Mouse (Mus musculus) embryonic stem cell, embryonic (primary cell): ENCODE results near the gene Cdhr2.

Experiments used
- CTCF ChIA-PET, 4 experiments: fragments of 300-600 bp in 2 of 4; fragments of 350-600 bp in 2 of 4; sonication (Branson Sonifier 250); formaldehyde crosslinking; loops; one replicate each; lab custom pipeline; 2022; ENCODE audit warnings: inconsistent platforms in 2 of 4; lab: Charles Lee
- POLR2A ChIA-PET, 4 experiments: fragments of 300-600 bp in 2 of 4; fragments of 350-600 bp in 2 of 4; sonication (Branson Sonifier 250); formaldehyde crosslinking; loops; one replicate each; lab custom pipeline; 2022; ENCODE audit warnings: antibody characterized with exemption in 4 of 4, inconsistent platforms in 1 of 4; lab: Charles Lee

The Cdhr2 gene

DNA sequence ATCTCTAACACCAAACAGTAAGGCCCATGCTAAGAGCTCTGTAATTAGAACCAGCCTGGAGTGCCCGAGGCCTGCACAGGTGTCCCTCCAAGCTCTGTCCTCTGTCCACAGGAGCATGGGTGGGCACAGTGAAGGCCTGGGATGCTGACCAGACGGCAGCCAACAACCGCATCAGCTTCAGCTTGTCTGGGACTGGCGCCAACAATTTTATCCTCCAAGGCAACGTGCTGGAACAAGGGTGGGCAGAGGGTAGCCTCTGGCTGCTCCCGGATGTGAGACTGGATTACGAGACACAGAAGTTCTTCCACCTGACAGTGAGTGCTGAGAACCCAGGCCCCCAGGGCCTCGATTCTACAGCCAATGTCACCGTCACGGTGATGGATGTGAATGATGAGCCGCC, 24.9 kb downstream of the Cdhr2 start:
- POLR2A ChIA-PET, result interaction anchor here in 2 of 4 experiments (1.1 to 1.2 kb wide), 2 partner anchors 11 to 27 kb away, joined by 3 to 4 read pairs; no protein-coding TSS in a partner anchor
- CTCF ChIA-PET, result no interaction called here

DNA sequence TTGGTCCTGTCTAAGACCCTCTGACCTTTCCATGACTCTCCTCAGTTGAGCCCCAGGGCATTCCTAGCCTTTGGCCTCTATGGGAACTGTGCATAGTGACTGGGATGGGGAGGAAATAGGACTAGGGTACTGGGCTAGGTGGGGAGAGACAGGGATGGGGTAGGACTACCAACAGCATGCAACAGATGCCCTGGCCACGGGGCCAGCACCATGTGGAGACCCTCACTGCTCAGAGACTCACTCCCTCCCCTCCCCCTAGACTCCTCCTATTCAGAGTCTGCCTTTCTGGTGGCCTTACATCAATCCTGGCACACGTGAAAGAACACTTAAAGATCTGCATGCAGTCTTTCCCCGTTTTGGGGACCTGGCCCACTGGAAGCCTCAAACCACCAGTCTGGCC, 35.7 kb downstream of the Cdhr2 start:
- CTCF ChIA-PET, result no interaction called here

GRCm38 (mm10) chr13:54737488-54738212, 36.4 kb downstream of the Cdhr2 start:
- POLR2A ChIA-PET, result interaction anchor here in 2 of 4 experiments (0.9 to 1.8 kb wide), 9 partner anchors 10 to 452 kb away, joined by 3 to 5 read pairs (median 3); partner anchors contain the start of gene Rnf44 (in 1 of the 2)
- CTCF ChIA-PET, result interaction anchor here (0.6 to 1.5 kb wide), 5 partner anchors 20 to 56 kb away, joined by 3 to 5 read pairs (median 3); partner anchors contain the start of gene Sncb (in 1 of the 4)

More for the DNA sequence above, 35.7 kb downstream of the Cdhr2 start:
- POLR2A ChIA-PET, result interaction anchor here in 2 of 4 experiments (0.9 to 1.8 kb wide), 6 partner anchors 9 to 54 kb away, joined by 3 to 5 read pairs (median 4); no protein-coding TSS in a partner anchor

DNA sequence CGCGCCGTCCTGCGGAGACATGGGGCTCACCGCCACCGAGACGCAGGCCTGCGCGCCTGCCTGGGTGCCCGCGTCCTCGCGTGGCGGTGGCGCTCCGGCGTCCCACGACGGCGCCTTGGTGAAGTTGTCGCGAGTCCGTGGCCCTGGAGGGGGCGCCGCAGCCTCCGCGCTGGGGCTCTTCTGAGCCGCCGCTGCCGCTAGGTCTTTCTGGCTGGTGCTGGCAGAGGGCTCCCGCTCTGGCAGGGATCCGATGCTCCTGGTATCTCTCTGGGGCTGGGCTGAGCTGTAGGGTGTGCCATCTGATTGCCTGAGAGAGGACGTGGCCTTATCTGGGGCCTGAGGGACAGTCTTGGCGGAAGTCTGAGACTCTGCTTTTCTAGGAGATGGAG, 36.9 kb downstream of the Cdhr2 start:
- ChIA-PET POLR2A (interaction anchor here in 2 of 4 experiments (1.2 to 1.8 kb wide), 4 partner anchors 11 to 451 kb away, joined by 3 to 5 read pairs (median 4); partner anchors contain the start of gene Rnf44 (in 1 of the 2)), CTCF (interaction anchor here (0.6 to 1.5 kb wide), 5 partner anchors 21 to 56 kb away, joined by 3 to 5 read pairs (median 3); partner anchors contain the start of gene Sncb (in 1 of the 4))

GRCm38 (mm10) chr13:54746110-54746509, 44.8 kb downstream of the Cdhr2 start:
- POLR2A ChIA-PET, result interaction anchor here in 1 of 4 experiments (0.6 kb wide), 1 partner anchor 216 kb away, joined by 3 read pairs; no protein-coding TSS in a partner anchor

GRCm38 (mm10) chr13:54746896-54747295, 45.6 kb downstream of the Cdhr2 start:
- ChIA-PET CTCF (no interaction called here), POLR2A (interaction anchor here in 1 of 4 experiments (0.6 kb wide), 1 partner anchor 215 kb away, joined by 3 read pairs; no protein-coding TSS in a partner anchor)

More at GRCm38 (mm10) chr13:54746110-54746509, 44.8 kb downstream of the Cdhr2 start:
- CTCF ChIA-PET, result interaction anchor here in 1 of 4 experiments (0.5 kb wide), 1 partner anchor 392 kb away, joined by 3 read pairs; no protein-coding TSS in a partner anchor

DNA sequence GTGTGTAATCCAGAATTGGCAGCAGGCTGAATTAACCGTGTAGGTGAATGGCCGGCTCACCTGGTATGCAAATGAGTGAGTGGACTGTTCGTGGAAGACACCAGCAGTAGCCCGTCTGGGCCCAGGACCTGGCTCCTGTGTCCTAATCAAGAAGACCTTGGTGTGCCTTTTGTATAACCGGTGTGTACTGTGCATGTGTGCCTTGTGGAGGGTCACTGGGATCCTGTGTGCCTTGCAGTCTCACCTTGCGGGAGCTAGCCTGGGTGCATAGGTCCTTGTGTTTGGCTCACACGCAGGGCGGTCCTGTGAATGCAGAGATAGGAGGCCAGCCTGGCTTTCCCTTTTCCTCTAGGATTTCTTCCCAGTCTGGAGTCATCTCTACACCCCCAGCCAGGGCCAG, 46.9 kb downstream of the Cdhr2 start:
- POLR2A ChIA-PET, result interaction anchor here in 1 of 4 experiments (0.9 kb wide), 1 partner anchor 296 kb away, joined by 3 read pairs; no protein-coding TSS in a partner anchor
- CTCF ChIA-PET, result no interaction called here

DNA sequence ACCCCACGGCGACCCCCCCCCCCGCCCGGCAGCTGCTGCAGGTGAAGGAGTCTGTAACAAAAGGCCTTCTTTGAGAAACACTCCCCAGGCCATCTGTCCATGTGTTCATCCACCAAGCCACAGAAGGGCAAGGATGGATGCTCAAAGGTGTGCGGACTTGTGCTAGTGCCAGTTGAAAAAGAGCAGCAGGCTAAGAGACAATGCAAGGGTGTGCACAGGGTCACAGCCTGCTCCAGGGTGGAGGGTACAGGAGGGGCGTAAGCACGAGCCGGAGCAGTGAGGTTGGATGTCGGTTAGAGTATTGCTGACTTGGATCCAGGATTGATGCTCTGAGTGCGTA, 47.4 kb downstream of the Cdhr2 start:
- POLR2A ChIA-PET, result no interaction called here
- CTCF ChIA-PET, result no interaction called here

DNA sequence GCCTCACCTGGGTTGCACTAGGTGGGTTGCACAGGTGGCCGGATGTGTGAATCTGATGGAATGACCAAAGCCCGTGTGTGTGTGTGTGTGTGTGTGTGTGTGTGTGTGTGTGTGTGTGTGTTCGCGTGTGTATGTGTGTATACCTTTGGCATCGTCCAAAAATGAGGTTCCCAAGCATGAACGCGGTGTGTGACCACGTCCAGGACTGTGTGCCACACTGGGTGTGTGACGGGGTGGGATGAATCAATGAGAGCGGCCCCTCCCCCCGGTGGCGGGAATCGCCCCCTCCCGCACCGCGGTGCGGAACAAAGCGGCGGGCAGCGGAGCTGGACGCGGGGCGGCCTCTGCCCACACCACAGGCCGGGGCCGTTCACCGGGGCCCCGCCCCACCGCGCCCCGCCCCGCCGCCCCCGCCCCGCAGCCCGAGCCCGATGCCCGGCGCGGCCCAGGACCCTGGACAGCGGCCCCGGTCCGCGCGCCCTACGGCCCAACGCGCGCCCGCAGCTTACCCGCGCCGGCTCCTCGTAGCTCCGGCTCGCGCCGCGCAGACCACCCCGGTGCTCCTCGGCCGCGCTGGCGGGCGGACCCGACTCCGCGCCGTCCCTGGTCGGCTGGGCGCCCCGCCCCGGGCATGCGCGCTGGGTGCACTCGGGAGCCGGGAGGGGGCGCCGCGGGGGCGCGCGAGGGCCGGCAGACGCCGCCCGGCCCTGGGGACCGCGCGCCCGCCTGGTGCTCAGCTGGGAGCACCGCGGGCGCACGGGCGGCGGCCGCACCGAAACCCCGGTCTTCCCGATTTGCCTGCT, 48.0 kb downstream of the Cdhr2 start:
- ChIA-PET CTCF (interaction anchor here (0.5 to 1.2 kb wide), 9 partner anchors 9 to 378 kb away, joined by 3 to 16 read pairs (median 4); partner anchors contain the start of gene Cplx2 (in 1 of the 4)), POLR2A (interaction anchor here in 2 of 4 experiments (0.5 to 1.0 kb wide), 3 partner anchors 9 to 125 kb away, joined by 3 to 6 read pairs (median 3); no protein-coding TSS in a partner anchor)

GRCm38 (mm10) chr13:54749864-54750411, 48.7 kb downstream of the Cdhr2 start, which contains the start of gene Gprin1:
TSS of gene Gprin1 (minus strand) at chr13:54749874.
- POLR2A ChIA-PET, result interaction anchor here in 2 of 4 experiments (1.0 to 1.5 kb wide), 4 partner anchors 9 to 125 kb away, joined by 3 read pairs; no protein-coding TSS in a partner anchor
- CTCF ChIA-PET, result interaction anchor here (0.6 to 1.2 kb wide), 8 partner anchors 8 to 379 kb away, joined by 3 to 16 read pairs (median 4); partner anchors contain the start of gene Cplx2 (in 1 of the 4)

GRCm38 (mm10) chr13:54750699-54751098, 49.4 kb downstream of the Cdhr2 start:
- ChIA-PET CTCF (interaction anchor here in 2 of 4 experiments (0.6 kb wide), 3 partner anchors 10 to 378 kb away, joined by 3 to 4 read pairs (median 3); no protein-coding TSS in a partner anchor), POLR2A (interaction anchor here in 1 of 4 experiments (1.2 to 1.6 kb wide), 3 partner anchors 12 to 63 kb away, joined by 3 read pairs; no protein-coding TSS in a partner anchor)

GRCm38 (mm10) chr13:54752656-54753055, 51.4 kb downstream of the Cdhr2 start:
- ChIA-PET POLR2A (interaction anchor here in 1 of 4 experiments (1.1 kb wide), 1 partner anchor 37 kb away, joined by 3 read pairs; no protein-coding TSS in a partner anchor), CTCF (interaction anchor here in 1 of 4 experiments (0.6 to 1.2 kb wide), 3 partner anchors 40 to 380 kb away, joined by 3 to 5 read pairs (median 5); no protein-coding TSS in a partner anchor)

DNA sequence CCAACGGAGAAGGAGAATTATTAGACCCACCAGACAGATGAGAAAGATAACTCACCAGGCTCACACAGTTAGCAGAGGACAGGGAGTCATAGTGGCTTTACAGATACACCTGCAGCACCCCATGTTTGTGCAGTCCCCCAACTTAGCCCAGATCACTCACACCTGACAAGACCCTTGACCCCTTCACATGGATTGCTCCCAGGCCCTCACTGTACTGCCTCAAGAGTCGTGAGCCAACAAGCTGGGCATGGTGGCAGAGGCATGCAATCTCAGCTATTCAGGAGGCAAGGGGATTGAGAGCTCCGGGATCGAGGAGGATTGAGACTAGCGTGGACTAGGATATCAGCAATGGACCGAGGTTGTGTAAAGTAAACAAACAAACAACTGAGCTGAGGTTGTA, 52.5 kb downstream of the Cdhr2 start:
- ChIA-PET POLR2A (no interaction called here), CTCF (interaction anchor here in 1 of 4 experiments (1.4 kb wide), 1 partner anchor 12 kb away, joined by 3 read pairs; the partner anchor contains the start of gene Sncb)

- POLR2A ChIA-PET, result interaction anchor here in 2 of 4 experiments (0.6 kb wide), 3 partner anchors 13 to 382 kb away, joined by 3 to 4 read pairs (median 3); no protein-coding TSS in a partner anchor
- CTCF ChIA-PET, result interaction anchor here in 1 of 4 experiments (0.7 to 1.4 kb wide), 3 partner anchors 12 to 415 kb away, joined by 3 read pairs; partner anchors contain the start of gene Sncb
These were observed 53.2 kb downstream of the Cdhr2 start for GRCm38 (mm10) chr13:54754169-54755080.

- ChIA-PET POLR2A (interaction anchor here in 2 of 4 experiments (0.6 kb wide), 3 partner anchors 13 to 381 kb away, joined by 3 to 4 read pairs (median 3); no protein-coding TSS in a partner anchor), CTCF (interaction anchor here in 1 of 4 experiments (0.6 to 1.4 kb wide), 4 partner anchors 11 to 609 kb away, joined by 3 to 4 read pairs (median 3); partner anchors contain the start of gene Sncb)
These were observed 54.1 kb downstream of the Cdhr2 start for GRCm38 (mm10) chr13:54755201-54755830.
